Mouse (Mus musculus): ENCODE measurements at regions not wholly inside any gene's neighbourhood (a gene's known extent, or its start where the extent isn't known, plus 50 kb on each side); places are given as distances from the start of the nearest gene placed in this dataset.

- TF ChIP-seq CTCF (IDR thresholded peaks at IDR 0.05; ENCODE audit: control insufficient read depth, insufficient read depth, insufficient read length) (no peak), MAX (IDR thresholded peaks at IDR 0.05) (peak; percentile 31), USF1 (IDR thresholded peaks at IDR 0.05; ENCODE audit: low read depth) (no peak), MYOD1 (IDR thresholded peaks at IDR 0.05; ENCODE audit: control insufficient read depth, insufficient read length, low read depth) (peak; percentile 67), FOSL1 (IDR thresholded peaks at IDR 0.05; ENCODE audit: insufficient read depth, low read length, poor library complexity, severe bottlenecking) (peak; percentile 70)
Measured at GRCm38 (mm10) chr1:184663300-184664097, 68.9 kb downstream of the Hlx start.

All from C2C12 (cell line).